Mouse (Mus musculus) leukemia stem cell, adult 10-12 weeks (primary cell): ENCODE results near the gene Cpne9. TPM values are rescaled to one million over a fixed set of nuclear protein-coding genes. Genes with fewer than 3 reads are reported as not detected.

Source experiments
- polyA plus RNA-seq: library from polyadenylated mRNA; stranded (reverse); fragments of >175 nt; gene quantifications from 2 replicates; pipeline ENCODE4 v1.2.3, GENCODE M21; 2012; ENCODE audit warnings: low replicate concordance

The Cpne9 gene
- not detected in 2 replicates for polyA plus RNA-seq

GRCm38 (mm10) chr6:113282101-113282802 lies at the start of gene Cpne9:
Gene Cpne9 (plus strand): TSS chr6:113282307.

GRCm38 (mm10) chr6:113237542-113238270 lies 44.4 kb upstream of the Cpne9 start, which contains the start of gene Mtmr14:
Gene Mtmr14 (plus strand): TSS chr6:113237843.

GRCm38 (mm10) chr6:113306986-113307349 lies 24.9 kb downstream of the Cpne9 start, which contains the start of gene Brpf1:
Gene Brpf1 (plus strand): TSS chr6:113307137.

GRCm38 (mm10) chr6:113326533-113327315 lies 44.6 kb downstream of the Cpne9 start, which contains the start of gene Ogg1:
Gene Ogg1 (plus strand): TSS chr6:113326972.

GRCm38 (mm10) chr6:113343177-113344092 lies 61.3 kb downstream of the Cpne9 start, which contains the start of gene Camk1:
Gene Camk1 (minus strand): TSS chr6:113343984.

Other genes with a start within 250 kb of the Cpne9 start
- gene Thumpd3, start 236.1 kb upstream of the Cpne9 start, polyA plus RNA-seq: 1.6 and 6.1 TPM in 2 replicates
- 50.2 and 70.5 TPM in 2 replicates for gene Setd5, start 204.9 kb upstream of the Cpne9 start, polyA plus RNA-seq
- 0.07 TPM in 1 of 2 replicates, not detected in the other for gene Lhfpl4, start 86.9 kb upstream of the Cpne9 start, polyA plus RNA-seq
- gene Mtmr14, start 44.5 kb upstream of the Cpne9 start, polyA plus RNA-seq: 64.5 and 115 TPM in 2 replicates
- 31.9 and 78.4 TPM in 2 replicates for gene Brpf1, start 24.8 kb downstream of the Cpne9 start, polyA plus RNA-seq
- 11.2 and 13.0 TPM in 2 replicates for gene Ogg1, start 44.7 kb downstream of the Cpne9 start, polyA plus RNA-seq
- gene Camk1, start 61.7 kb downstream of the Cpne9 start, polyA plus RNA-seq: 3.1 and 4.4 TPM in 2 replicates
- 41.4 and 52.6 TPM in 2 replicates for gene Tada3, start 95.6 kb downstream of the Cpne9 start, polyA plus RNA-seq
- 409 and 484 TPM in 2 replicates for gene Arpc4, start 95.8 kb downstream of the Cpne9 start, polyA plus RNA-seq
- 5.9 and 6.1 TPM in 2 replicates for gene Ttll3, start 107.0 kb downstream of the Cpne9 start, polyA plus RNA-seq
- 135 and 164 TPM in 2 replicates for gene Rpusd3, start 137.0 kb downstream of the Cpne9 start, polyA plus RNA-seq
- gene Cidec, start 153.5 kb downstream of the Cpne9 start, polyA plus RNA-seq: not detected in 2 replicates
- 8.9 and 12.8 TPM in 2 replicates for gene Jagn1, start 160.3 kb downstream of the Cpne9 start, polyA plus RNA-seq
- gene Il17re, start 176.2 kb downstream of the Cpne9 start, polyA plus RNA-seq: 0.08 TPM in 1 of 2 replicates, not detected in the other
- 2.5 and 3.0 TPM in 2 replicates for gene Il17rc, start 189.1 kb downstream of the Cpne9 start, polyA plus RNA-seq
- gene Creld1, start 201.0 kb downstream of the Cpne9 start, polyA plus RNA-seq: 25.7 and 65.0 TPM in 2 replicates
- gene Prrt3, start 219.6 kb downstream of the Cpne9 start, polyA plus RNA-seq: 0.06 TPM in 1 of 2 replicates, not detected in the other
- 54.1 and 74.3 TPM in 2 replicates for gene Emc3, start 249.3 kb downstream of the Cpne9 start, polyA plus RNA-seq
- gene Fancd2, start 249.4 kb downstream of the Cpne9 start, polyA plus RNA-seq: 0.74 and 3.2 TPM in 2 replicates